Comparison of ENCODE assay signal across 18 mouse cellular contexts in the genomic region with DNA sequence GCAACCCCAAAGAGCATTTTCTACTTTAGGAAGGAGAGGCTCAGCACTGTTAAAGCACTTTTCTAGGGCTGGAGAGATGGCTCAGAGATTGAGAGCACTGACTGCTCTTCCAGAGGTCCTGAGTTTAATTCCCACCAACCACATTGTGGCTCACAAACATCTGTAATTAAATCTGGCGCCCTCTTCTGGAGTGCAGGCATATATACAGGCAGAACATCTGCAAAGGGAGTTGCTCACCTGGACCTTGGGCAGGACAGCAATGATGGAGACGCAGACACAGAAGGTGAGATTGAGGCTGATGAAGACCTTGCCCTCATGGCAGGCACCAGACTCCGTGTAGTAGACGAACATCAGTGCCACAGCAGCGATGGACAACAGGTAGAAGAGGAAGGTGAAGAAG. TPM values are rescaled to one million over a fixed set of nuclear protein-coding genes. Genes with fewer than 3 reads are reported as not detected.
DNase-seq lines count a peak whose midpoint lies in the region; ATAC-seq and TF ChIP-seq lines count a peak whose summit lies in the region.
"Had no signal": no experiment of that assay in that cellular context is flagged by ENCODE, and none has a peak within 500 bp of the region (broad histone marks: within the 10 kb centered on the region; RNA-seq: fewer than 3 reads in every experiment).

No protein-coding gene starts in this region.

- no peak overlapping the region for H3K4me2 ChIP-seq in midbrain, postnatal 0 days (ENCODE audit: low read depth, low read length, poor library complexity, severe bottlenecking)
- no peak overlapping the region for H3K4me2 ChIP-seq in midbrain, embryonic 15.5 days
- H3K4me2 ChIP-seq in hindbrain, embryonic 11.5 days (replicated peaks; ENCODE audit: low read depth, low read length): no peak overlapping the region
- H3K4me2 ChIP-seq: neural tube, embryonic 12.5 days had no signal

- TF ChIP-seq CTCF in midbrain, postnatal 0 days (IDR thresholded peaks at IDR 0.05): peak; percentile 55
- TF ChIP-seq CTCF in MEL (IDR thresholded peaks at IDR 0.05 in 2 of 3, conservative IDR thresholded peaks at IDR 0.05 in 1 of 3; ENCODE audit: control insufficient read depth in 1 of 3, insufficient read depth in 1 of 3, low read depth in 2 of 3, low read length in 3 of 3, poor library complexity in 1 of 3, severe bottlenecking in 1 of 3): peak; percentile 51 to 65 (median 60)
- TF ChIP-seq CTCF in small intestine, adult 2 months (IDR thresholded peaks at IDR 0.05; ENCODE audit: extremely low read depth, insufficient read length, insufficient replicate concordance, low read depth, low read length): peak; percentile 39; the same call in 1 of the 2 replicates

- H3K27me3 ChIP-seq in midbrain, postnatal 0 days (ENCODE audit: insufficient read depth, low read length): no peaks in the 10 kb centered on the region
- H3K27me3 ChIP-seq in midbrain, embryonic 15.5 days (replicated peaks): no peaks in the 10 kb centered on the region
- no peaks in the 10 kb centered on the region for H3K27me3 ChIP-seq in MEL (ENCODE audit: control insufficient read depth in 1 of 2, insufficient read depth in 2 of 2, low read length in 2 of 2)
- H3K27me3 ChIP-seq in small intestine, adult 2 months (ENCODE audit: control insufficient read depth, insufficient read depth, low read length): no peaks in the 10 kb centered on the region
- H3K27me3 ChIP-seq in hindbrain, embryonic 11.5 days (ENCODE audit: control insufficient read depth, insufficient read depth, low read length): no peaks in the 10 kb centered on the region
- H3K27me3 ChIP-seq: neural tube, embryonic 12.5 days had no signal

- TF ChIP-seq EP300 in MEL (IDR thresholded peaks at IDR 0.05; ENCODE audit: low read depth in 1 of 2, low read length in 2 of 2): no peak

- no peaks in the 10 kb centered on the region for H3K79me2 ChIP-seq in MEL (ENCODE audit: control insufficient read depth, insufficient read depth, low read length, poor library complexity)

- peak; percentile 24 for DNase-seq in kidney, adult 9 months
- no peak for DNase-seq in kidney, postnatal 4 days
- no peak for DNase-seq in midbrain, postnatal 0 days (ENCODE audit: low spot score)
- peak; percentile 46 for DNase-seq in MEL (ENCODE audit: low read depth, low spot score)
- DNase-seq in right cerebral cortex, postnatal 10 days (ENCODE audit: low spot score in 2 of 2): no peak
- DNase-seq in hindbrain, embryonic 11.5 days (ENCODE audit: low spot score): no peak
- DNase-seq: cerebellum, postnatal 10 days; lung, postnatal 36 days had no signal

- H3K9ac ChIP-seq in midbrain, postnatal 0 days (replicated peaks; ENCODE audit: low read length, poor library complexity, severe bottlenecking): no peak overlapping the region
- H3K9ac ChIP-seq in midbrain, embryonic 15.5 days: no peak overlapping the region
- no peak overlapping the region for H3K9ac ChIP-seq in MEL (ENCODE audit: control insufficient read depth, low read depth, low read length, poor library complexity, severe bottlenecking)
- H3K9ac ChIP-seq in hindbrain, embryonic 11.5 days (ENCODE audit: low read depth, low read length): no peak overlapping the region
- H3K9ac ChIP-seq: neural tube, embryonic 12.5 days had no signal

- no peaks in the 10 kb centered on the region for H3K4me1 ChIP-seq in midbrain, postnatal 0 days (ENCODE audit: insufficient read depth, low read length)
- peaks cover 11% of the 10 kb centered on the region; the same call in 1 of the 2 replicates for H3K4me1 ChIP-seq in midbrain, embryonic 15.5 days
- H3K4me1 ChIP-seq in MEL (ENCODE audit: control insufficient read depth in 1 of 2, insufficient read depth in 2 of 2, low read length in 2 of 2): no peaks in the 10 kb centered on the region
- H3K4me1 ChIP-seq in small intestine, adult 2 months (ENCODE audit: control insufficient read depth, insufficient read depth, insufficient read length, low read length): no peaks in the 10 kb centered on the region; the same call in 1 of the 2 replicates
- peaks cover 4% of the 10 kb centered on the region; the same call in 1 of the 2 replicates for H3K4me1 ChIP-seq in hindbrain, embryonic 11.5 days (replicated peaks; ENCODE audit: control insufficient read depth, insufficient read depth, low read length)

- no peak for ATAC-seq in midbrain, postnatal 0 days (ENCODE audit: low FRiP score)
- ATAC-seq in midbrain, embryonic 15.5 days (replicated peaks): no peak
- no peak for ATAC-seq in hindbrain, embryonic 11.5 days (ENCODE audit: low FRiP score)
- ATAC-seq: midbrain, embryonic 16.5 days had no signal

- H3K27ac ChIP-seq in midbrain, postnatal 0 days (ENCODE audit: low read depth, low read length): no peak overlapping the region
- no peak overlapping the region for H3K27ac ChIP-seq in midbrain, embryonic 15.5 days
- H3K27ac ChIP-seq in MEL (ENCODE audit: control insufficient read depth, low read depth, low read length): no peak overlapping the region
- no peak overlapping the region for H3K27ac ChIP-seq in small intestine, adult 2 months (ENCODE audit: insufficient read depth, low read depth, low read length)
- no peak overlapping the region for H3K27ac ChIP-seq in hindbrain, embryonic 11.5 days (ENCODE audit: low read depth, low read length)
- H3K27ac ChIP-seq: neural tube, embryonic 12.5 days had no signal

- no peak for TF ChIP-seq POLR2A in MEL (IDR thresholded peaks at IDR 0.05; ENCODE audit: control insufficient read depth in 1 of 2, insufficient read depth in 1 of 2, low read depth in 1 of 2, low read length in 2 of 2, poor library complexity in 1 of 2)
- no peak for TF ChIP-seq POLR2A in small intestine, adult 2 months (IDR thresholded peaks at IDR 0.05; ENCODE audit: low read depth, low read length)

- peak; percentile 17 for TF ChIP-seq RAD21 in MEL (IDR thresholded peaks at IDR 0.05; ENCODE audit: low read depth, low read length)

- H3K9me3 ChIP-seq in midbrain, postnatal 0 days (ENCODE audit: low read length): no peaks in the 10 kb centered on the region
- H3K9me3 ChIP-seq in midbrain, embryonic 15.5 days: no peaks in the 10 kb centered on the region
- H3K9me3 ChIP-seq in MEL (replicated peaks; ENCODE audit: insufficient read depth, low read length): no peaks in the 10 kb centered on the region
- no peaks in the 10 kb centered on the region for H3K9me3 ChIP-seq in hindbrain, embryonic 11.5 days (ENCODE audit: control insufficient read depth, low read length)
- H3K9me3 ChIP-seq: neural tube, embryonic 12.5 days had no signal

- H3K36me3 ChIP-seq in midbrain, postnatal 0 days (ENCODE audit: insufficient read depth, low read length): no peaks in the 10 kb centered on the region
- peaks cover 30% of the 10 kb centered on the region for H3K36me3 ChIP-seq in midbrain, embryonic 15.5 days (replicated peaks)
- H3K36me3 ChIP-seq in MEL (ENCODE audit: control insufficient read depth in 1 of 2, insufficient read depth in 2 of 2, low read length in 2 of 2): no peaks in the 10 kb centered on the region
- H3K36me3 ChIP-seq in small intestine, adult 2 months (ENCODE audit: control insufficient read depth, insufficient read depth, low read length): peaks cover 25% of the 10 kb centered on the region
- H3K36me3 ChIP-seq in hindbrain, embryonic 11.5 days (ENCODE audit: control insufficient read depth, insufficient read depth, low read length): peaks cover 12% of the 10 kb centered on the region; the same call in 1 of the 2 replicates

- 32% methylated on average over 5 of the region's 5 CpGs for WGBS in midbrain, postnatal 0 days
- WGBS in midbrain, embryonic 15.5 days: 38% methylated on average over 5 of the region's 5 CpGs
- WGBS in small intestine, adult 2 months: 37% methylated on average over 5 of the region's 5 CpGs
- 36% methylated on average over 5 of the region's 5 CpGs for WGBS in hindbrain, embryonic 11.5 days

- no peak overlapping the region for H3K4me3 ChIP-seq in midbrain, postnatal 0 days (ENCODE audit: low read depth, low read length)
- no peak overlapping the region for H3K4me3 ChIP-seq in midbrain, embryonic 15.5 days
- no peak overlapping the region for H3K4me3 ChIP-seq in MEL (ENCODE audit: control insufficient read depth in 1 of 2, insufficient read depth in 1 of 2, low read depth in 2 of 2, low read length in 2 of 2)
- no peak overlapping the region for H3K4me3 ChIP-seq in small intestine, adult 2 months (ENCODE audit: low read depth, low read length)
- H3K4me3 ChIP-seq in hindbrain, embryonic 11.5 days (ENCODE audit: low read depth, low read length): no peak overlapping the region
- H3K4me3 ChIP-seq: neural tube, embryonic 12.5 days had no signal

RNA-seq across cellular contexts. Expression of gene Serinc2, which starts 18.6 kb away (rescaled TPM):
- 12.6 and 13.5 TPM in 2 replicates for total RNA-seq in midbrain, postnatal 0 days (2014; rRNA removed)
- polyA plus RNA-seq in midbrain, postnatal 0 days (2015; fragmentation: Nextera tagmentation; extraction: Ambion mirVana): 11.1 and 12.3 TPM in 2 replicates
- polyA plus RNA-seq in midbrain, embryonic 15.5 days (2015; fragmentation: Nextera tagmentation; extraction: Ambion mirVana): 42.9 and 50.3 TPM in 2 replicates
- not detected in 2 replicates for total RNA-seq in MEL (2012; rRNA removed)
- polyA plus RNA-seq in MEL (2012; ENCODE audit: insufficient read depth in 1 of 2, insufficient read length in 2 of 2, low read depth in 1 of 2, low replicate concordance in 2 of 2, missing spikeins in 1 of 2): under 1 TPM in 1 of 2 experiments, not detected in 1; 0.21 TPM
- 271 and 356 TPM in 2 replicates for polyA plus RNA-seq in small intestine, adult 2 months (2012; rRNA removed)
- polyA plus RNA-seq in hindbrain, embryonic 11.5 days (2014; fragmentation: Nextera tagmentation; extraction: Ambion mirVana): 57.9 and 58.8 TPM in 2 replicates
- total RNA-seq: granulocyte monocyte progenitor cell, adult 5-6 weeks had no signal

RNA-seq across cellular contexts. Expression of gene Gm853, which starts 38.2 kb away (rescaled TPM):
- total RNA-seq in midbrain, postnatal 0 days (2014; rRNA removed): 0.49 TPM in 1 of 2 replicates, not detected in the other
- polyA plus RNA-seq in midbrain, postnatal 0 days (2015; fragmentation: Nextera tagmentation; extraction: Ambion mirVana): not detected in 2 replicates
- 0.06 and 0.08 TPM in 2 replicates for polyA plus RNA-seq in midbrain, embryonic 15.5 days (2015; fragmentation: Nextera tagmentation; extraction: Ambion mirVana)
- not detected in 2 replicates for total RNA-seq in MEL (2012; rRNA removed)
- under 1 TPM in 1 of 2 experiments, not detected in 1; 0.04 TPM for polyA plus RNA-seq in MEL (2012; ENCODE audit: insufficient read depth in 1 of 2, insufficient read length in 2 of 2, low read depth in 1 of 2, low replicate concordance in 2 of 2, missing spikeins in 1 of 2)
- polyA plus RNA-seq in small intestine, adult 2 months (2012; rRNA removed): not detected in 2 replicates
- 0.45 and 1.2 TPM in 2 replicates for polyA plus RNA-seq in hindbrain, embryonic 11.5 days (2014; fragmentation: Nextera tagmentation; extraction: Ambion mirVana)
- total RNA-seq: granulocyte monocyte progenitor cell, adult 5-6 weeks; heart, postnatal 25 days; layer of hippocampus, adult 18-20 months; liver, adult 2 months had no signal
- polyA plus RNA-seq: intestine, embryonic 14.5 days; liver, adult 2 months; midbrain, embryonic 16.5 days; neural tube, embryonic 12.5 days; stomach, embryonic 16.5 days had no signal

RNA-seq across cellular contexts. Expression of gene Fabp3, which starts 48.0 kb away (rescaled TPM):
- 143 and 179 TPM in 2 replicates for total RNA-seq in midbrain, postnatal 0 days (2014; rRNA removed)
- 394 and 409 TPM in 2 replicates for polyA plus RNA-seq in midbrain, postnatal 0 days (2015; fragmentation: Nextera tagmentation; extraction: Ambion mirVana)
- polyA plus RNA-seq in midbrain, embryonic 15.5 days (2015; fragmentation: Nextera tagmentation; extraction: Ambion mirVana): 216 and 230 TPM in 2 replicates
- total RNA-seq in MEL (2012; rRNA removed): not detected in 2 replicates
- polyA plus RNA-seq in MEL (2012; ENCODE audit: insufficient read depth in 1 of 2, insufficient read length in 2 of 2, low read depth in 1 of 2, low replicate concordance in 2 of 2, missing spikeins in 1 of 2): under 1 TPM in 1 of 2 experiments, not detected in 1; 0.60 TPM
- polyA plus RNA-seq in small intestine, adult 2 months (2012; rRNA removed): 0.71 and 0.72 TPM in 2 replicates
- polyA plus RNA-seq in hindbrain, embryonic 11.5 days (2014; fragmentation: Nextera tagmentation; extraction: Ambion mirVana): 27.7 and 29.4 TPM in 2 replicates
- total RNA-seq: granulocyte monocyte progenitor cell, adult 5-6 weeks had no signal
- polyA plus RNA-seq: liver, adult 2 months had no signal

RNA-seq across cellular contexts. Expression of gene Gm10570, which starts 48.1 kb away (rescaled TPM):
- 2.1 TPM in 1 of 2 replicates, not detected in the other for total RNA-seq in midbrain, postnatal 0 days (2014; rRNA removed)
- 1.5 and 1.9 TPM in 2 replicates for polyA plus RNA-seq in midbrain, postnatal 0 days (2015; fragmentation: Nextera tagmentation; extraction: Ambion mirVana)
- polyA plus RNA-seq in midbrain, embryonic 15.5 days (2015; fragmentation: Nextera tagmentation; extraction: Ambion mirVana): 1.0 and 1.4 TPM in 2 replicates
- total RNA-seq in MEL (2012; rRNA removed): not detected in 2 replicates
- polyA plus RNA-seq in MEL (2012; ENCODE audit: insufficient read depth in 1 of 2, insufficient read length in 2 of 2, low read depth in 1 of 2, low replicate concordance in 2 of 2, missing spikeins in 1 of 2): not detected
- polyA plus RNA-seq in small intestine, adult 2 months (2012; rRNA removed): 0.27 TPM in 1 of 2 replicates, not detected in the other
- not detected in 2 replicates for polyA plus RNA-seq in hindbrain, embryonic 11.5 days (2014; fragmentation: Nextera tagmentation; extraction: Ambion mirVana)
- total RNA-seq: granulocyte monocyte progenitor cell, adult 5-6 weeks; liver, adult 2 months had no signal
- polyA plus RNA-seq: intestine, embryonic 14.5 days; liver, adult 2 months; neural tube, embryonic 12.5 days; stomach, embryonic 16.5 days had no signal

Comparison
In these comparisons a context has a peak if more than half of its experiments do, and no peak if none do; other contexts are left out.
1. DNase-seq: peak in kidney, adult 9 months (single experiment) and MEL (single experiment); none in kidney, postnatal 4 days (0 of 2), midbrain, postnatal 0 days (single experiment), right cerebral cortex, postnatal 10 days (0 of 2) and hindbrain, embryonic 11.5 days (single experiment).
2. RNA of gene Serinc2, which starts 18.6 kb away (polyA plus RNA-seq): 271 to 356 TPM in small intestine, adult 2 months, 57.9 to 58.8 TPM in hindbrain, embryonic 11.5 days, 42.9 to 50.3 TPM in midbrain, embryonic 15.5 days and 11.1 to 12.3 TPM in midbrain, postnatal 0 days; 0.21 TPM in MEL; every median in the first group is over 10 times any median in the second.
3. RNA of gene Fabp3, which starts 48.0 kb away (polyA plus RNA-seq): 394 to 409 TPM in midbrain, postnatal 0 days, 216 to 230 TPM in midbrain, embryonic 15.5 days and 27.7 to 29.4 TPM in hindbrain, embryonic 11.5 days; 0.71 to 0.72 TPM in small intestine, adult 2 months and 0.60 TPM in MEL; every median in the first group is over 10 times any median in the second.
4. Peak in every context shown above with its lines, with median percentiles within 50 percentile points of each other: CTCF ChIP-seq.